Mouse (Mus musculus): ENCODE data around the gene Rrp12. TPM values are rescaled to one million over a fixed set of nuclear protein-coding genes. Genes with fewer than 3 reads are reported as not detected.
"Not testable (repeated sequence)": the region's sequence is repeated elsewhere in the genome, so short reads cannot be mapped to it uniquely, and the experiment has no call there.

Gene Rrp12
- polyA plus RNA-seq, 1 experiment from 2014 or later, result 16.9 TPM

DNA sequence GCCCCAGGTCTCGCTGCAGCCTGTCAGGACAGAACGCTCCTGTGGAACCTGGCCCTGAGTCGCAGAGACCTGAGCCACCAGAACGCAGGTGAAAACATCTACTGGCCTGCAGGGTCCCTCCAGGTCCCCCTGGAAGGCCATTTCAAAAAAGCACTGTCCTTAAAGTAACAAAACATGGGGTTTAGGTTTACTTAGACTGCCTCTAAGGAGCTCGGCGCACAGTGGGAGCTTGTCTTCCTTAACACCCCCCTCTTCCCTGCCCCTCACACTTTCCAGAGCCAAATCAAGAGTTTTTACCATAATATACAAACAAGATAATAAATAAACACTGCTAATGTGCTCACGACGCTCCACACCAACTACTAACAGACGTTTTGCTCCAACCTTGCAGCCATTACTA lies 12.1 kb downstream of the Rrp12 start:
- Histone ChIP-seq H3K4me2 (replicated peaks; ENCODE audit: low read depth, low read length) (no peak overlapping the region), H3K36me3 (ENCODE audit: insufficient read depth, low read length) (peaks cover 40% of the 10 kb centered on the region), H3K4me1 (ENCODE audit: insufficient read depth, low read length) (no peaks in the 10 kb centered on the region), H3K9ac (replicated peaks; ENCODE audit: low read length) (no peak overlapping the region), H3K27me3 (ENCODE audit: insufficient read depth, low read length) (no peaks in the 10 kb centered on the region), H3K9me3 (ENCODE audit: low read length) (no peaks in the 10 kb centered on the region), H3K4me3 (ENCODE audit: low read length) (no peak overlapping the region), H3K27ac (ENCODE audit: low read length) (no peak overlapping the region)
- no peak for ATAC-seq (ENCODE audit: low FRiP score, low TSS enrichment)
- 95% methylated on average over 9 of the region's 9 CpGs for WGBS

- peaks cover 46% of the 10 kb centered on the region for H3K36me3 ChIP-seq (ENCODE audit: insufficient read depth, low read length)
Observed at GRCm38 (mm10) chr19:41881842-41882241, 14.1 kb downstream of the Rrp12 start.

GRCm38 (mm10) chr19:41874356-41874755 lies 21.6 kb downstream of the Rrp12 start:
- Histone ChIP-seq H3K9me3 (ENCODE audit: low read length) (no peaks in the 10 kb centered on the region), H3K9ac (replicated peaks; ENCODE audit: low read length) (no peak overlapping the region), H3K4me1 (ENCODE audit: insufficient read depth, low read length) (no peaks in the 10 kb centered on the region), H3K27ac (ENCODE audit: low read length) (no peak overlapping the region), H3K4me2 (replicated peaks; ENCODE audit: low read depth, low read length) (no peak overlapping the region), H3K36me3 (ENCODE audit: insufficient read depth, low read length) (peaks cover 50% of the 10 kb centered on the region), H3K4me3 (ENCODE audit: low read length) (no peak overlapping the region), H3K27me3 (ENCODE audit: insufficient read depth, low read length) (no peaks in the 10 kb centered on the region)
- ATAC-seq (ENCODE audit: low FRiP score, low TSS enrichment), result no peak
- 91% methylated on average over 14 of the region's 14 CpGs for WGBS

More at GRCm38 (mm10) chr19:41881842-41882241, 14.1 kb downstream of the Rrp12 start:
- ATAC-seq (ENCODE audit: low FRiP score, low TSS enrichment), result no peak
- Histone ChIP-seq H3K27me3 (ENCODE audit: insufficient read depth, low read length) (no peaks in the 10 kb centered on the region), H3K9me3 (ENCODE audit: low read length) (no peaks in the 10 kb centered on the region), H3K4me2 (replicated peaks; ENCODE audit: low read depth, low read length) (no peak overlapping the region), H3K4me1 (ENCODE audit: insufficient read depth, low read length) (no peaks in the 10 kb centered on the region), H3K9ac (replicated peaks; ENCODE audit: low read length) (no peak overlapping the region), H3K4me3 (ENCODE audit: low read length) (no peak overlapping the region), H3K27ac (ENCODE audit: low read length) (no peak overlapping the region)
- 94% methylated on average over 4 of the region's 4 CpGs for WGBS

DNA sequence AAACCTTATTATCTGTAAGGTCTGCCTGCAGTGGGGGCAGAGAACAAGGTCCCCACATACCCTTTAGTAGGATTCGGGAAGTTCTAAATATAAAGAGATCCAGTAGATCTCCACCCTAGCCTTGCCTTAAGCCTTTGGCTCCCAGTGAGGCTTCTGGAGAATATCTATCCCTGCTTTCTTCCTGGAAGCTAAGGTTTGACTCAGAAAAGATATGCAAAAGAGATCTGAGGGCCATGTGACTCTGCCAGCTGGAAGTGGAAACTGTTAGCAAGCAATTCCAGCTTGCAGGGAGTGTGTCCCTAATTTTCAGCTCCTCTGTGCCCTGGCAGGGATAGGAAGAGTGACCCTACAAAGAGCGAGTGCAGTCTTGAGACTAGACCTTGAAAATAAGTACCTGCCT lies 23.7 kb downstream of the Rrp12 start:
- Histone ChIP-seq H3K36me3 (ENCODE audit: insufficient read depth, low read length) (peaks cover 48% of the 10 kb centered on the region), H3K4me1 (ENCODE audit: insufficient read depth, low read length) (no peaks in the 10 kb centered on the region), H3K9me3 (ENCODE audit: low read length) (no peaks in the 10 kb centered on the region), H3K27ac (ENCODE audit: low read length) (no peak overlapping the region), H3K27me3 (ENCODE audit: insufficient read depth, low read length) (no peaks in the 10 kb centered on the region), H3K9ac (replicated peaks; ENCODE audit: low read length) (no peak overlapping the region), H3K4me3 (ENCODE audit: low read length) (no peak overlapping the region), H3K4me2 (replicated peaks; ENCODE audit: low read depth, low read length) (no peak overlapping the region)
- 92% methylated on average over 2 of the region's 2 CpGs for WGBS
- ATAC-seq (ENCODE audit: low FRiP score, low TSS enrichment), result no peak

DNA sequence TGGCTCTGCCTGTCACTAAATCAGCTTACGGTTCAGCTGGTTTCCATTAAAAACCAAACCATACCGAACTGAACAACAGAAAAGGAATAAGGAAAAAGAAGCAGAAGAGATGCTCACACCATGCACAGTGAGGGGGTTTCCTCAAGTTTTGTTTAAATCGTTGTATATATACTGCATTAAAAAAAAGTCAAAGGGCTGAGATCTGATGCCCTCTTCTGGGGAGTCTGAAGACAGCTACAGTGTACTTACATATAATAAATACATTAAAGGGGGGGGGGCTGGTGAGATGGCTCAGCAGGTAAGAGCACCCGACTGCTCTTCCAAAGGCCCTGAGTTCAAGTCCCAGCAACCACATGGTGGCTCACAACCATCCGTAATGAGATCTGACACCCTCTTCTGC lies 26.0 kb downstream of the Rrp12 start:
- peaks cover 39% of the 10 kb centered on the region for H3K36me3 ChIP-seq (ENCODE audit: insufficient read depth, low read length)
- not testable (repeated sequence) for H3K27ac ChIP-seq (ENCODE audit: low read length); H3K4me1 ChIP-seq (ENCODE audit: insufficient read depth, low read length); H3K4me3 ChIP-seq (ENCODE audit: low read length); ATAC-seq (ENCODE audit: low FRiP score, low TSS enrichment); H3K27me3 ChIP-seq (ENCODE audit: insufficient read depth, low read length); H3K9me3 ChIP-seq (ENCODE audit: low read length); H3K9ac ChIP-seq (replicated peaks; ENCODE audit: low read length); H3K4me2 ChIP-seq (replicated peaks; ENCODE audit: low read depth, low read length)
- 82% methylated on average over 5 of the region's 5 CpGs for WGBS

DNA sequence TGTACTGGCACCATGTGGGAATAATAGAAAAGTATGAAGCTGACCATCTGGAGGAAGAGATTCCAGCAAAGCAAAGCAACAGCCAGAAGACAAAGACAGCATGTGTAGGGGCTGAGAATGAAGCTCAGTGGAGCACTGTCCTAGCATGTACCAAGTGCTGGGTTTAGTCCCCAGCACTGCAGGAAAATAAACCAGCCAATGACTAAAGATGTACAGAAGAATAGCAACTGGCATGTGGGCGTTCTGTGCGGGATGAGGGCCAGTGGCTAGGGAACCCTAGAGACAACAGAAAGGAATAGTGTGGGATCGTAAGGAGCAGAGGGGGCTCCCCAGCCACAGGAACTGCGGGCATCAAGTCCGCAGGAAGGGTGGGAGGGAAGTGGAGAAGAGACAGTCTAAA lies 26.7 kb downstream of the Rrp12 start:
- Histone ChIP-seq H3K9me3 (ENCODE audit: low read length) (no peaks in the 10 kb centered on the region), H3K4me3 (ENCODE audit: low read length) (no peak overlapping the region), H3K4me1 (ENCODE audit: insufficient read depth, low read length) (no peaks in the 10 kb centered on the region), H3K4me2 (replicated peaks; ENCODE audit: low read depth, low read length) (no peak overlapping the region), H3K36me3 (ENCODE audit: insufficient read depth, low read length) (peaks cover 35% of the 10 kb centered on the region), H3K9ac (replicated peaks; ENCODE audit: low read length) (no peak overlapping the region), H3K27me3 (ENCODE audit: insufficient read depth, low read length) (no peaks in the 10 kb centered on the region), H3K27ac (ENCODE audit: low read length) (no peak overlapping the region)
- WGBS, result 94% methylated on average over 5 of the region's 5 CpGs
- no peak for ATAC-seq (ENCODE audit: low FRiP score, low TSS enrichment)

GRCm38 (mm10) chr19:41866707-41867106 lies 29.3 kb downstream of the Rrp12 start:
- no peak for ATAC-seq (ENCODE audit: low FRiP score, low TSS enrichment)
- H3K27me3 ChIP-seq (ENCODE audit: insufficient read depth, low read length), result no peaks in the 10 kb centered on the region
- no peak overlapping the region for H3K4me3 ChIP-seq (ENCODE audit: low read length)
- no peak overlapping the region for H3K9ac ChIP-seq (replicated peaks; ENCODE audit: low read length)
- no peaks in the 10 kb centered on the region for H3K4me1 ChIP-seq (ENCODE audit: insufficient read depth, low read length)
- peaks cover 30% of the 10 kb centered on the region for H3K36me3 ChIP-seq (ENCODE audit: insufficient read depth, low read length)
- no peaks in the 10 kb centered on the region for H3K9me3 ChIP-seq (ENCODE audit: low read length)
- no peak overlapping the region for H3K27ac ChIP-seq (ENCODE audit: low read length)
- WGBS, result 92% methylated on average over 8 of the region's 8 CpGs
- no peak overlapping the region for H3K4me2 ChIP-seq (replicated peaks; ENCODE audit: low read depth, low read length)

DNA sequence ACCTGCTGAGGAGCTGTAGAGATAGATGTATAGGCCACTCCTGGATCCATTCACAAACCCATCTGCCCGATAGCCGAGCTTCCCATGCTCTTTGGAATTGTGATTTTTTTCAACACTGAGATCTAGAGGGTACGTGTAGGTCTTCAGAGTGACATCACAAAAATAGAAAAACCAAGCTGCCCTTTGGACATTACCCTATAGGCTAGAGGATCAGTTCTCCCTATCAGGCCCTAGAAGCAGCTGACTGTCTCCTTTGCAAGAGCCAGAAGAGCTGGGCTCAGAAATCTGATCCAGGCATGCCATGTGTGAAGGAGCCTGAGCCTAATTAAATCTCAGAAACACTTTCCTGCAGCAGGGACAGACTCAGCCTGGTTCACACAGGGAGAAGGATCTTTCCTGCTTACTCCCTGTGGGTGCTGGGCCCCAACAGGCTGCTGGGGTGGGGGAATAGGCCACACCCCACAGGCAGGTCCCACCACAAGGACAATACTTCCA lies 38.1 kb downstream of the Rrp12 start:
- 67% methylated on average over 3 of the region's 3 CpGs for WGBS
- Histone ChIP-seq H3K9ac (replicated peaks; ENCODE audit: low read length) (no peak overlapping the region), H3K36me3 (ENCODE audit: insufficient read depth, low read length) (0 out of 2 replicates have a peak, but pooled peaks cover 2% of the 10 kb centered on the region), H3K4me1 (ENCODE audit: insufficient read depth, low read length) (no peaks in the 10 kb centered on the region), H3K27me3 (ENCODE audit: insufficient read depth, low read length) (no peaks in the 10 kb centered on the region), H3K4me3 (ENCODE audit: low read length) (no peak overlapping the region), H3K27ac (ENCODE audit: low read length) (no peak overlapping the region; the same call in 1 of the 2 replicates), H3K4me2 (replicated peaks; ENCODE audit: low read depth, low read length) (no peak overlapping the region), H3K9me3 (ENCODE audit: low read length) (no peaks in the 10 kb centered on the region)
- no peak for ATAC-seq (ENCODE audit: low FRiP score, low TSS enrichment)

GRCm38 (mm10) chr19:41857086-41857762 lies 38.7 kb downstream of the Rrp12 start:
- H3K4me2 ChIP-seq (replicated peaks; ENCODE audit: low read depth, low read length), result no peak overlapping the region
- no peak for ATAC-seq (ENCODE audit: low FRiP score, low TSS enrichment)
- H3K36me3 ChIP-seq (ENCODE audit: insufficient read depth, low read length), result no peaks in the 10 kb centered on the region
- no peaks in the 10 kb centered on the region for H3K27me3 ChIP-seq (ENCODE audit: insufficient read depth, low read length)
- H3K27ac ChIP-seq (ENCODE audit: low read length), result no peak overlapping the region
- H3K9me3 ChIP-seq (ENCODE audit: low read length), result no peaks in the 10 kb centered on the region
- WGBS, result 74% methylated on average over 5 of the region's 5 CpGs
- H3K9ac ChIP-seq (replicated peaks; ENCODE audit: low read length), result no peak overlapping the region
- H3K4me3 ChIP-seq (ENCODE audit: low read length), result no peak overlapping the region
- no peaks in the 10 kb centered on the region for H3K4me1 ChIP-seq (ENCODE audit: insufficient read depth, low read length)

DNA sequence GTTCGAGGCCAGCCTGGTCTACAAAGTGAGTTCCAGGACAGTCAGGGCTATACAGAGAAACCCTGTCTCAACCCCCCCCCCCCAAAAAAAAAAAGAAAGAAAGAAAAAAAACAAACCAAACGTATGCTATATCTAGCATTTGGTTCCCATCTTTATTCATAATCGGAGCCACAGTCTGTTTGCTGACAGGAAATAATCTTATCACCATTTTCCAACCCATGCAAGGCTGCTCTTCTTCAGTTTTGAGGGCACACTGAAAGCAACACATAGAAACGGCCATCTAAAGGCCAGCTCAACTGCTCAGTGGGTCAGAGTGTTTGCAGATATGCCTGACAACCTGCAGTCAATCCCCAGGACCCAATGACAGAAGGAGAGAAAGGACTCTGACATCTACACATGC lies 43.5 kb downstream of the Rrp12 start:
- Histone ChIP-seq H3K36me3 (ENCODE audit: insufficient read depth, low read length) (no peaks in the 10 kb centered on the region), H3K27me3 (ENCODE audit: insufficient read depth, low read length) (no peaks in the 10 kb centered on the region), H3K9me3 (ENCODE audit: low read length) (no peaks in the 10 kb centered on the region), H3K4me2 (replicated peaks; ENCODE audit: low read depth, low read length) (no peak overlapping the region), H3K27ac (ENCODE audit: low read length) (no peak overlapping the region), H3K9ac (replicated peaks; ENCODE audit: low read length) (no peak overlapping the region), H3K4me3 (ENCODE audit: low read length) (no peak overlapping the region), H3K4me1 (ENCODE audit: insufficient read depth, low read length) (peaks cover 19% of the 10 kb centered on the region)
- ATAC-seq (ENCODE audit: low FRiP score, low TSS enrichment), result no peak
- WGBS, result 75% methylated on average over 4 of the region's 4 CpGs

Measured in kidney, embryonic 16.5 days (tissue).